Mouse (Mus musculus) kidney, embryonic 15.5 days (tissue): ENCODE measurements around the gene Ctc1. TPM values are rescaled to one million over a fixed set of nuclear protein-coding genes. Genes with fewer than 3 reads are reported as not detected.
A peak's percentile ranks its signal among the peaks of the same experiment; 100 is the strongest.

Experiments
- ATAC-seq: fragments of 200-750 bp; cut with Nextera tagmentation; replicated peaks from 2 replicates; pipeline ENCODE4 v1.8.0; 2017; ENCODE audit warnings: moderate TSS enrichment; ENCODE audit not compliant: low FRiP score
- H3K27ac ChIP-seq: fragments of 300-500 bp; sonication (generic); 2 replicates; pipeline ENCODE4 v1.5.1; 2015; ENCODE audit warnings: mild to moderate bottlenecking, inconsistent platforms
- H3K27me3 ChIP-seq: fragments of 300-500 bp; sonication (generic); 2 replicates; pipeline ENCODE4 v1.6.1; 2015; ENCODE audit warnings: inconsistent platforms
- H3K36me3 ChIP-seq: fragments of 300-500 bp; sonication (generic); 2 replicates; pipeline ENCODE4 v1.6.1; 2015; ENCODE audit warnings: inconsistent platforms
- H3K4me1 ChIP-seq: fragments of 300-500 bp; sonication (generic); 2 replicates; pipeline ENCODE4 v1.6.1; 2015; ENCODE audit warnings: inconsistent platforms
- H3K4me2 ChIP-seq: fragments of 300-500 bp; sonication (generic); 2 replicates; pipeline ENCODE4 v1.6.1; 2015; ENCODE audit warnings: moderate library complexity, mild to moderate bottlenecking, inconsistent platforms
- H3K4me3 ChIP-seq: fragments of 300-500 bp; sonication (generic); replicated peaks from 2 replicates; pipeline ENCODE4 v1.5.1; 2015; ENCODE audit warnings: mild to moderate bottlenecking, inconsistent platforms
- H3K9ac ChIP-seq: fragments of 300-500 bp; sonication (generic); 2 replicates; pipeline ENCODE4 v1.6.1; 2015; ENCODE audit warnings: mild to moderate bottlenecking, inconsistent platforms
- H3K9me3 ChIP-seq: fragments of 300-500 bp; sonication (generic); replicated peaks from 2 replicates; pipeline ENCODE4 v1.6.1; 2016; ENCODE audit warnings: inconsistent platforms
- WGBS: fragments of 180-500 bp; shearing (Covaris S2); methylation state at CpG from one replicate; pipeline ENCODE4 v1.1.7; 2015; ENCODE audit warnings: mixed read lengths; 5-methylcytosine and 5-hydroxymethylcytosine counted together
- polyA plus RNA-seq: library from polyadenylated mRNA; unstranded; fragments of >200 nt; fragmentation: Nextera tagmentation; extraction: Ambion mirVana; gene quantifications from 2 replicates; pipeline ENCODE4 v1.2.1, GENCODE M21; 2015

The Ctc1 gene
- polyA plus RNA-seq, 1 experiment from 2014 or later = 72.7 TPM

DNA sequence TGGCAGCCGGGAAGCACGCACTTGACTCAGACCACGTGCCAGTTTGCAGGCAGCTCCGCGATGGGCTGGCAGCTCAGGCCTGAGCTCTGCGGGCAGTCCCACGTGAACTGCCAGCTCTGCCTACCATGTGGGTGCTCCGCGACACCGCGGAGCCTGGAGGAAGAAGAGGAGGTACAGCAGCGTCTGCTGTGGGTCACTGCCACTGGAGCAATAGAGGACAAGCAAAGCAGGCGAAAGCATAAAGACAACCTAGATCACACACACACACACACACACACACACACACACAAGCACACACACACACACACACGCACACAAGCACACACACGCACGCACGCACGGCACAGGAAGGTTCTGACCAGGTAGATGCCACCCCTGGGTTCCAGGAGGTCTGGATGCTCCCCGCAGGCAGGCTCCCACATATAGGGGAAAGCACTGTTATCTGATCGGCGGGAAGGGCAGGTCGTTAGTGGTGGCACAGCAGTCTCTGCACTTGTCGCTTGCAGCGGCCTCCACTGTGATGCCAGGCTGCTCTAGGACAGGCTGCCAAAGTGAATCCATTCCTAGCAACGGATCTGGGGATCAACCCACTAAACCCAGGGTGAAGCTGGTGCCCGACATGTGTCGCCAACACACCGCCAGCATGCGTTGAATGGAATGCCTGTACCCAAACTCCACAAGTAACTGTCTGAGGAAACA, 50.6 kb downstream of the Ctc1 start:
- WGBS = 2% methylated on average over 29 of the region's 29 CpGs
- Histone ChIP-seq H3K4me3 (peak overlapping the region; percentile 47), H3K9me3 (no peaks in the 10 kb centered on the region), H3K4me2 (peak overlapping the region; percentile 89), H3K36me3 (no peaks in the 10 kb centered on the region), H3K27ac (no peak overlapping the region; the same call in 1 of the 2 replicates), H3K9ac (peak overlapping the region; percentile 48), H3K4me1 (peaks cover 52% of the 10 kb centered on the region), H3K27me3 (no peaks in the 10 kb centered on the region)
- no peak; the same call in 1 of the 2 replicates for ATAC-seq

DNA sequence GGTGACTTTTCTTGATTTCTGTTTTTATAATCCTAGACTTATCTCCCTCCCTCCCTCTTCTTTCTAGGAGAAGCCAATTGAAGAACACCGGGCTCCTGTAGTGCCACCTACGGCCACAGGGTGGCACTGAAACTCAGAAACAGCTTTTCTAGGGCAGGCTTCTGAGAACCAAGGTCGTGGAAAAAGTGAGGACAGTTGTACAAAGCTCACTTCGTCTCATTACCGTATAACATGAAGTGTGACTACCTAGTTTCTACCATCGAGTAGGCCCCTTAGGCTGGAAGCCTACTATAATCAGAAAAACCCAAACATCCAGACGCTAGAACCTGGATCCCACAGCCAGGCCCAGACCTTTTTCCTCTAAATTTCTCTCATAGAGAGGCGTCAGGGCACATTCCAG, 51.2 kb downstream of the Ctc1 start:
- Histone ChIP-seq H3K4me2 (peak overlapping the region; percentile 89), H3K36me3 (no peaks in the 10 kb centered on the region), H3K9ac (no peak overlapping the region), H3K27me3 (no peaks in the 10 kb centered on the region), H3K9me3 (no peaks in the 10 kb centered on the region), H3K27ac (no peak overlapping the region), H3K4me3 (peak overlapping the region; percentile 47), H3K4me1 (peaks cover 52% of the 10 kb centered on the region)
- WGBS = 8% methylated on average over 8 of the region's 8 CpGs
- ATAC-seq = no peak

DNA sequence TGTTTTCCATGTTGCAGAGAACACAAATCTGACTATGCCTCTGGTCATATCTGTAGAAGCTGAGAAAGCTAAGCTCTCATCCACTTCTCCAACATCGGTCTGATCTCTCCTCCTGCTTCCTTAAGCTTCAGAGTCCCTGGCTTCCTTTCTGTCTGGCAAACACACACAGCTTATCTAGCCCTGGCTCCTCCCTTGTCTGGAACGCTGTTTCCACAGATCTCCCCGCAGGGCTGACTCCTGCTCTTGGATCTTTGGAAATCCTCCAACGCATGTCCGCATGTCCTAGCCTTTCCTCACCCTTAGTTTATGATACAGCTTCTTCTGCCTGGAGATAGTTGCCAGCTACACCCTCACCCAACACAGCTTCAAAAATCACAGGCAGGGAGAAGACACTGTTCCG, 51.9 kb downstream of the Ctc1 start:
- Histone ChIP-seq H3K4me1 (peaks cover 55% of the 10 kb centered on the region), H3K4me3 (no peak overlapping the region), H3K27ac (no peak overlapping the region), H3K9ac (no peak overlapping the region), H3K27me3 (no peaks in the 10 kb centered on the region), H3K36me3 (no peaks in the 10 kb centered on the region), H3K9me3 (no peaks in the 10 kb centered on the region), H3K4me2 (peak overlapping the region; percentile 89; the same call in 1 of the 2 replicates)
- ATAC-seq = no peak
- 55% methylated on average over 6 of the region's 6 CpGs for WGBS

DNA sequence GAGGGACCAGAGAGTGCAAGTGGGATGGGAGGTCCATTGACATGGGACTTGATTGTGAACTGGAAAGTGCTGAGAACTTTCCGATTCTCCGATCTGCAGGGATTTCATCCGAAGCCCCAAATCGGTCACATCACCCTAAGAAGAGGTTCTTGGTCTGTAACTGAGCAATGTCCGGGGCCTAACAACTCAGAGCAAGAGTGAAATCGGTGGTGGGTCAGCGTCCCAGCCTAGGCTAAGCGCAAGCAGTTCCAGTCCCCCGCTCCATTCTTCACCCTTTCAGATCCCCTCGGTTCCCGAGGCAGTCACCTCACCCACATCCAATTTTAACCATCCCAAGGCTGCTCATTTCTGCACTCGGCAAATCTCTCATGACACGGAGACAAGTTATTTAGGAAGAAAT, 54.4 kb downstream of the Ctc1 start:
- WGBS = under 1% methylated on average over 13 of the region's 13 CpGs
- Histone ChIP-seq H3K4me3 (peak overlapping the region; percentile 60), H3K27me3 (no peaks in the 10 kb centered on the region), H3K27ac (peak overlapping the region; percentile 96), H3K9me3 (no peaks in the 10 kb centered on the region), H3K36me3 (no peaks in the 10 kb centered on the region), H3K4me2 (peak overlapping the region; percentile 82), H3K4me1 (peaks cover 53% of the 10 kb centered on the region), H3K9ac (peak overlapping the region; percentile 67)
- 0 out of 2 replicates have a peak, but pooled peaks have one; percentile 7 for ATAC-seq

DNA sequence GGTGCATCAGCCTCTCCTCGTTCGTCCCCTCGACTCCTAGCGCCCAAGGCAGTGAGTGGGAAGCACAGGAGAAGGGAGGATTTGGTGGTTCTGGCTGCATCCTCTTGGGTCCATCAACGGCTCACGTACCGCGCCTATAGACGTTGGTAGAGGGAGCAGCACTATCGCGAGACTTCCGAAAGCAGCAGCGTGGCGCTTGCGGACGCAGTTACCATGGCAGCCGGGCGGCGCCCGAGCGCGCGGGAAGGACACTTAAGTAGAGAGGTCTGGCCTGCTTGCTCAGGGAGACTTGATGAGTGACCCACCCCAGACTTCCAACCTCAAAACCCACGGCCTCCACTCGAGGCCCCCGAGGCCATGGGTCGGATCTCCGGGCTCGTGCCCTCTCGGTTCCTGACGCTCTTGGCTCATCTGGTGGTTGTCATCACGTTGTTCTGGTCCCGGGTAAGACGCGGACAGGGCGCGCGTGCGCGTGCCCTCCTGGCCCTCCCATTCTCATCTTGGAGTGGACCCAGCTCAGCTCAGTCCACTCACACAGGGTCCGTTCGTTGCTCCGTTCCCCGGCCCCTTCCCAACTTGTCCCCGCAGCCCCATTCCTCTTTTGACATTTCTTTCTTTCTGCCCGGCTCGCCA, 55.0 kb downstream of the Ctc1 start, which contains the start of gene Tmem107:
Gene Tmem107 (plus strand): TSS at position 217 of the 633 bp plus-strand sequence.
- peak; percentile 88 for ATAC-seq
- Histone ChIP-seq H3K9me3 (no peaks in the 10 kb centered on the region), H3K4me1 (peaks cover 51% of the 10 kb centered on the region), H3K36me3 (no peaks in the 10 kb centered on the region), H3K9ac (peak within 1 kb of the TSS; percentile 67), H3K27ac (peak within 1 kb of the TSS; percentile 96), H3K4me2 (peak within 1 kb of the TSS; percentile 82), H3K4me3 (peak within 1 kb of the TSS; percentile 60), H3K27me3 (no peaks in the 10 kb centered on the region)
- WGBS = under 1% methylated on average over 47 of the region's 47 CpGs

DNA sequence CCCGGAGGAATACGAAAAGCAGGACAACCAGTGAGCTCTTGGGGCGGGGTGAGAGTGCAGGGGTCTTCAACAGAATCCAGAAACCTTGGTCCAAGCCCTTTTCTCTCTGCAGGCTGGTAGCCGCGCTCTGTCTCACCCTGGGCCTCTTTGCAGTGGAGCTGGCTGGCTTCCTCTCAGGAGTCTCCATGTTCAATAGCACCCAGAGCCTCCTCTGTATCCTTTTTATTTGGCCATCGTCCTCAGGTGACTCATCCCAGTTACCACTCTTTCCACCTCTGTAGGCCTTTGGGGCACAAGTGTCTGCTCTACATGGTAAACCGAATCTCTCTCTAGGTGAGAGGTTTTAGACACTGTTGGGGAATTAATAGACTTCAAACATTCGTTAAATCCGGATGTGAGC, 55.6 kb downstream of the Ctc1 start:
- Histone ChIP-seq H3K36me3 (no peaks in the 10 kb centered on the region), H3K27ac (peak overlapping the region; percentile 96), H3K4me3 (peak overlapping the region; percentile 60), H3K9ac (peak overlapping the region; percentile 67), H3K4me1 (peaks cover 45% of the 10 kb centered on the region), H3K9me3 (no peaks in the 10 kb centered on the region), H3K27me3 (no peaks in the 10 kb centered on the region), H3K4me2 (peak overlapping the region; percentile 82)
- WGBS = 24% methylated on average over 9 of the region's 9 CpGs
- no peak for ATAC-seq

DNA sequence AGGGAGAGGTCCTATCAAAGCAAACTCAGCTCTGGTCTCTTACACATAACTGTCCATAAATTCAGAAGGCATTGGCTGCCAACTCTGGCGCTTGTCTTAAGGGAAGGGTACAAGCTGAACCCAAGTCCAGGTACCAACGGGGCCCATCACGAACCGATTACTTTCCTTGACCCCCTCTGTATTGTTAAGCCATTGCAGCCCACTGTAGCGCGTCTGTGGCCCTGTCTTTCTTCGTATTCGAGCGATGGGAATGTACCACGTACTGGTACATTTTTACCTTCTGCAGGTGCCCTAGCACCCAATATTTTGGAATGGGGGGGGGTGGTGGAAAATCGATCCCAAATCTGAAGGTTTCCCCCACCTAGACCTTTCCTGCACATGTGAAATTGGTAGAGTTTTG, 56.5 kb downstream of the Ctc1 start:
- H3K4me3 ChIP-seq = peak overlapping the region; percentile 39; the same call in 1 of the 2 replicates
- no peak for ATAC-seq
- no peaks in the 10 kb centered on the region for H3K36me3 ChIP-seq
- H3K27ac ChIP-seq = peak overlapping the region; percentile 95
- H3K27me3 ChIP-seq = no peaks in the 10 kb centered on the region
- H3K9me3 ChIP-seq = no peaks in the 10 kb centered on the region
- H3K4me1 ChIP-seq = peaks cover 37% of the 10 kb centered on the region
- WGBS = 87% methylated on average over 11 of the region's 11 CpGs
- peak overlapping the region; percentile 82 for H3K4me2 ChIP-seq
- peak overlapping the region; percentile 42; the same call in 1 of the 2 replicates for H3K9ac ChIP-seq

DNA sequence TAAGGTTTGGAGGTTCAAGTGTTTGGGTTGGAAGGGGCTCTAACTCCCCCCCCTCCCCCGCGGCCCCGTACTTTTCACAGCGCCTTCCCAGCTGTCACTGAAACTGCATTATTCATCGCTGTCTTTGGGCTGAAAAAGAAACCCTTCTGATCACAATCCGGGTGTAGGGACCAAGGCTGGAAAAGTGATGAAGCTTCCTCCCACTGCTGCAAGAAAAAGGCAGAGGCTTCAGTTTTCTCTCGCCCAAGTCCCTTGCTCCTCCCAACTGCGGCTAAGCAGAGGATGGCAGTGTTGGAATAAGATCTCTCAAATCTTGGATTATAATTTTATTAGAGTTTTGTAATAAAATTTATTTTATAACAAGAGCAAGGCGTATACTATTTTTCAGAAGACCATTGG, 57.0 kb downstream of the Ctc1 start:
- peak overlapping the region; percentile 95 for H3K27ac ChIP-seq
- peak overlapping the region; percentile 39 for H3K4me3 ChIP-seq
- ATAC-seq = no peak
- peak overlapping the region; percentile 82 for H3K4me2 ChIP-seq
- 10% methylated on average over 8 of the region's 9 CpGs for WGBS
- H3K27me3 ChIP-seq = no peaks in the 10 kb centered on the region
- no peaks in the 10 kb centered on the region for H3K9me3 ChIP-seq
- peaks cover 33% of the 10 kb centered on the region for H3K4me1 ChIP-seq
- peak overlapping the region; percentile 42 for H3K9ac ChIP-seq
- H3K36me3 ChIP-seq = no peaks in the 10 kb centered on the region

DNA sequence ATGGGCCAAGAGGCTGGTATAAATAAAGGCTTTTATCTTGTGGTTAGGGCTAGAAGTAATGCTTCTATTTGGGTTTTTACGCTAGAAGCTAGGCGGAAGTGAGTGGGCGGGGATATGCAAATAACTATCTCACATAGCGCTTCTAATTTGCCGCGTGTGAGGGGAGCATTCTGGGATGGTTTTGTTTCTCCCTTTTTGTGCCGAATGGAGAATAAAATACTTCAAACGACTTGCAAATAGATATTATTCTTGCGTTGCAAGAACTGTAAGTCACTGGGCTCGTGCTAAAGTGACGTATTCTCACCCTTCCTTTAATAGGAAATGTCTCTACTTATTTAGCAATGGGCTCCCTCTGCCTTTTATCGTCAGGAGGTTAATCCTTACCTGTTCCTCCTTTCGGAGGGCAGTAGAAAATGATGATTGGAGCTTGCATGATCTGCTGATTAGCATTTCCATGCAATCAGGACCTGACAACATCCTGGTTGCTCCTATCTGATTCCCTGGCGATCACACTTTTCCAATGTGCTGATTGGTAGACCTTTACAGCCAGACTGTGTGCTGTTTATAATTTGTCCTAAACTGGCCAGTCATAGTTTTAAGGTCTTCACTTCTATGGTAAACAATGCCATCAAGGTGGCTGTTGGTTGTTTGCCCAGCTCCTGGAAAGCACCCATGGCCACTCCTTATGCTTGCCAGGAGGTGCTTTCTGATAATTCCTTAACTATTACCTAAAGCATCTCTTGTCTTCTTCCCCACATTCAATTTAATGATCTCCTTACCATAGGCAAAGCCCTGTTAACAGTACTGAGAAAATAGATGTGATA, 57.6 kb downstream of the Ctc1 start:
- under 1% methylated on average over 14 of the region's 14 CpGs for WGBS
- no peaks in the 10 kb centered on the region for H3K27me3 ChIP-seq
- peak overlapping the region; percentile 95 for H3K27ac ChIP-seq
- peaks cover 33% of the 10 kb centered on the region for H3K4me1 ChIP-seq
- peak overlapping the region; percentile 42 for H3K9ac ChIP-seq
- peak; percentile 73 for ATAC-seq
- H3K4me2 ChIP-seq = peak overlapping the region; percentile 82
- H3K36me3 ChIP-seq = no peaks in the 10 kb centered on the region
- H3K4me3 ChIP-seq = peak overlapping the region; percentile 39
- no peaks in the 10 kb centered on the region for H3K9me3 ChIP-seq

DNA sequence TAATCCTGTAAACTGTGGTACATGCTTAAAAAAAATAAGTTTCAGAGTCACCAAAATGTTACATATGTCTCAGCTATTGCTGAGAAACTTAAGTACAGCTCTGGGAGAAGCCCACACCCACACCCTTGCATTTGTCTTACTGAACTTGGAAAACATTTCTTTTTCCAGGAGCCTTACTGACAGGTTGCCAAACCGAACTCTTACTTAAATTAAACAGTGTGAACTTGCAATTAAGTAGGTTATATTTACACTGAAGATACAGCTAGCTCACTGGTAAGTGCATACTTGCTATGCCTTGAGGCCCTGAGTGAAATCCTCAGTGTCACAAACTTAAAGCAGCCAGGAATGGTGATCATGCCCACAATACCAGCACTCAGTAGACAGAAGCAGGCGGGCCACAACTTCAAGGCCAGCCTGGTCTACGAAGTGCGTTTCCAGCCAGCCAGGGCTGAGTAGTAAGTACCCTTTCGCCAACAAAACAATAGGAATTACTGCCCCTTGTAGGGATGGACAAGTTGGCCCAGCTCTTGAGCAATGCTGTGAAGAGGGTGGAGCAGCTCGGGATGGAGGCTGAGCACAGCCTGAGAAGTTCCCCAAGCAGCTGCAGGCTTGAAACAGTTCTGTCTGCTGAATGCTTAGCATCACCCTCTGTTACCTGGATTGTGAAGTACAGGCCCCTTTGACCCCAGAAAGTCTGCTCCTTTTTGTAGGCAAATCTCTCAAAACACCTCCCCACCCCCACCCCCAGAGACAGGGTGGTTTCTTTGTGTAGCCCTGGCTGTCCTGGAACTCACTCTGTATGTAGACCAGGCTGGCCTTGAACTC, 58.5 kb downstream of the Ctc1 start:
- WGBS = 35% methylated on average over 6 of the region's 6 CpGs
- Histone ChIP-seq H3K4me1 (peaks cover 40% of the 10 kb centered on the region), H3K4me3 (no peak overlapping the region), H3K9ac (no peak overlapping the region), H3K9me3 (no peaks in the 10 kb centered on the region), H3K27ac (peak overlapping the region; percentile 95), H3K36me3 (no peaks in the 10 kb centered on the region), H3K27me3 (no peaks in the 10 kb centered on the region), H3K4me2 (peak overlapping the region; percentile 82)
- no peak for ATAC-seq

DNA sequence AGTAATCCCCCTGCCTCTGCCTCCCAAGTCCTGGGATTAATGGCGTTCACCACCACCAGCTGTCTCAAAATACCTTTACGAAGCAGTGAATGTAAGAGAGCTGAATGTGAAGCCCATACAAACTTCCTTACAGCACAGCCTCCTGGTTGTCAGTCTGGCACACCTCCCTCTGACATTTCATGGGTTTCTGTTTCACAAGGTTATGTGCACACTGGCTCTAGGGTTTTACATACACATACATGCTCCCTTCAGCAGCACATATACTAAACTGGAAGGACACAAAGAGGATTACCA, 59.0 kb downstream of the Ctc1 start:
- no peak overlapping the region for H3K4me3 ChIP-seq
- WGBS = 59% methylated on average over 2 of the region's 2 CpGs
- no peak overlapping the region for H3K9ac ChIP-seq
- peak overlapping the region; percentile 95 for H3K27ac ChIP-seq
- no peak for ATAC-seq
- no peak overlapping the region for H3K4me2 ChIP-seq
- H3K4me1 ChIP-seq = peaks cover 39% of the 10 kb centered on the region
- no peaks in the 10 kb centered on the region for H3K9me3 ChIP-seq
- no peaks in the 10 kb centered on the region for H3K36me3 ChIP-seq
- no peaks in the 10 kb centered on the region for H3K27me3 ChIP-seq
